Mouse (Mus musculus): ENCODE measurements around the gene Nfia.

The Nfia gene

DNA sequence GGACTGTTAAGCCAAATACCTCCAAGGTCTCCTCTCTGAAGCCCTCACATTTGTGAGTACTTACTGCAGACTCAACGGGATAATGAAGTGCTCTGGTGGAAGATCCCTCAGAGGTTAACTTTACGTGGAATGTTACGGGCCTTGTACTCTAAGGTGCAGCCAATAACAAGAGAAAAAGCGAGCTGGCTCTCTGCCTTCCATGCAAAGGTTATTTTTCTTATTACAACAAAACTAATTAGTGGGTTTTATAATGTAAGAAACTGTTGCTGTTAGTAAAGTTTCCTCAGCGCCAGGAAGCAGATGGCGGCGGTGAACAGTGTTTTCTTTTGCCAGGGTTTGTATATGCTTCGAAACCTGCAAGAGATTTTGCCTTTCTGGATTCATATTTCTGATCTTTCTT is 169.1 kb downstream of the Nfia start:
- no peak for DNase-seq (ENCODE audit: low read depth, low spot score)

GRCm38 (mm10) chr4:97944309-97944708 is 171.8 kb downstream of the Nfia start:
- DNase-seq (ENCODE audit: low read depth, low spot score), result no peak

- no peak for DNase-seq (ENCODE audit: low read depth, low spot score)
Observed at GRCm38 (mm10) chr4:97947484-97947883, 174.9 kb downstream of the Nfia start.

DNA sequence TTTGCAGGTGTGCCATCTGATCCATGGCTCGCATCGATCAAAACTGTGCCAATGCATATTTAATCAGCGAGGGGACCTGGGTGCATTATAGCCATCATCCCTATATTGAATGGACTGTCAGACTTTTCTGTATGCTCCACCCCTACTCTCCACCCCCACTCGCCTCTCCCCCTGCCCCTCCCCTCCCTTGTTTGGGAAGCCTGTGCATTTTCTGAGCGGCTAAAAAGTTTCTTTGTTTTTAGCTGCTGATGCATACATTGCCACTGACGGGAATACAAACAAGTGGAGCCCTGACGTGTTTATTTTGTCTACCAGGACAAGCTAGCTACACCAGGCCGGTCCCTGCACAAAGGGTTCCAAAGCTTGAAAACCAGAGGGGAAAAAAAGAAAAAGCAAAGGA is 175.7 kb downstream of the Nfia start:
- no peak for DNase-seq (ENCODE audit: low read depth, low spot score)

- no peak for DNase-seq (ENCODE audit: low read depth, low spot score)
Observed at GRCm38 (mm10) chr4:97950341-97951071, 178.0 kb downstream of the Nfia start.

DNA sequence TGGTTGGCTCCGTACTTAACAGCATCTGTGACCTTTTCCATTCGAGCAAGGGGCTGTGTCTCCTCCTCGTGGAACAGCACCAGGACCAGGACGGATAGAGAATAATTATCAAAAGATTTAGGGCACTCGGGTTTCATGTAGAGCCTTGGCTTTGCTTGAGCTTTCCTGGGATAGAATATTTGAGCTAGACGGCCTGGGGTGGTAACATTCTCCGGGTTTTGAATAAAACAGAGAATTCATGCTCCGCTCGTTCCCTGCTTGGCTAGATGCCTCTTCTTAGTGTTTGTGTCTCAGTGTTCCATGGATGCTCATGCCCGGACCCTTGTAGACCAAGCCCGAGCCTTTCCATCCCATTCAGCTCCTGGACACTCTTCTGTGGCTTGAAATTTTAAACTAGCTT is 181.4 kb downstream of the Nfia start:
- DNase-seq (ENCODE audit: low read depth, low spot score), result no peak

DNA sequence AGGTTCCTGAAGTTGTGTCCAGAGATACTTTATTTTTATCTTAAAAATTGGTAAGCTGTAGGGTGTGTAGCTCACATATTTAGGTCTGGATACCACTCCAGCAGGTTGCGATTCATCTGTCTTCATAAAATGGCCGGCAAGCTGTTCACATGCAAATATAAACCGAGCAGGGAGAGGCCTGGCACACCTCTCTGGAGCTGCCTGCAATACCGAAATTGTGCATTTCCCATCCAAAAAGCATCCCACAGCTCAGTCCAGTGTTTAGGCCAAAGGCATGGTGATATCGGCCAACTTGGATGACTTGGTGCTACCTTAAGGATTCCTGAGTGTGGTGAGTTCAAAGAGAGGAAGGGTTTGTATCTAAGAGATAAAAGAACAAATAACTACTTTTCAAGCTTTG is 185.6 kb downstream of the Nfia start:
- no peak for DNase-seq (ENCODE audit: low read depth, low spot score)

DNA sequence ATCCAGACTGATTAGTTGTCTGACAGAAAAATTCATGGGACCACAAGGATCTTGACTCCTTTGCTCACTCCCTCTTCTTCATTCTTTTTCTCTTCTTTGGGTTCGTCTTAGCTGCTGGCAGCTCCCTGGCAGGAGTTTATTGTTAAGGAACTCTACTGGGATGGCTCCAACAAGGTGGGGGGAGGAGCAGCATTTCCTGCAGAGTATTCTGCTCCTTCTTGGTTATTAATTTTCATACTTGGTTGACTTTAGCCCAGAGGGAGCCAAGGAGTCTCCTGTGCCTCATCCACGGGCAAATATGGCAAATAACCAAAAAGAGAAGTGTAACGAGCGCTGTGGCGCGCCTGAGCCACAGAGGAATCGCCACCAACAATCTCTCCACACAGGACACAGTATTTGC is 190.3 kb downstream of the Nfia start:
- no peak for DNase-seq (ENCODE audit: low read depth, low spot score)

- no peak for DNase-seq (ENCODE audit: low read depth, low spot score)
Observed at GRCm38 (mm10) chr4:97963951-97964350, 191.4 kb downstream of the Nfia start.

GRCm38 (mm10) chr4:97968786-97969348 is 196.3 kb downstream of the Nfia start:
- DNase-seq (ENCODE audit: low read depth, low spot score), result no peak

DNA sequence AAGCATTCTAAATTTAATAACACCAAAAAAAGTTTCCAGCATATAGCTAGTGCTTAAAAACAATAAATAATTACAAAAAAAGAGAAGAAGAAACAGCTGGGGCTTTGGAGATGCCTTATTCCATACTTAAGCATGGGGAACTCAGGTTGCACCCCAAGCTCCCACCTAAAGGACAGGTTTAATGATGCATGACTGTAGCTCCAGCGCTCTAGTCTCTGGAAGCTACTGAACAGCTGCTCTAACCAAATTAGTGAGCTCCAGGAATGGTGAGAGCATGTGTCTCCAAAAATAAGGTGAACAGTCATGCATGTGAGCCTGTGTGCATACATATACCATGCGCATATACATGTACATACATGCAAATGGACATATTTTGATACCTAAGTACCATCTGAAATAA is 200.5 kb downstream of the Nfia start:
- DNase-seq (ENCODE audit: low read depth, low spot score), result no peak

GRCm38 (mm10) chr4:97974037-97974436 is 201.5 kb downstream of the Nfia start:
- no peak for DNase-seq (ENCODE audit: low read depth, low spot score)

DNA sequence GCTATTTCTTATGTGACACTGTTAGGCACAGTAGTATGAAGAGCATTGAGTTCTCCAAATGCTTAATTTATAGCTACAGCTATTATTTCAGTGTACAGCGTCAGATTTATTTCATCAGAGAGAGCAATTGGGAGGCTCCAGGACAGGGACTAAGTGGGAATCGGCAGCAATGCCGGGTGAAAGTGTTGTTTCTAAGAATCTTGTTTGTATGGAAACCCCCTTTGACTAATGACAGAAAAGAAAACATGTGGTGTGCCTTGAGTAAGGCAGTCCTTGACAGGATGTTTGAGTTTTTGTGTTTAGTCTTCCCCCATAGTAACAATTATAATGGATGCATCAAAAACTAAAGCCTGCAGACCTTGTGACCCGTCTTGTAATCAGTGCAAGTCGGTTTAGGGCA is 204.4 kb downstream of the Nfia start:
- no peak for DNase-seq (ENCODE audit: low read depth, low spot score)

- DNase-seq (ENCODE audit: low read depth, low spot score), result no peak
Observed at GRCm38 (mm10) chr4:97984361-97984760, 211.8 kb downstream of the Nfia start.

GRCm38 (mm10) chr4:97986056-97986734 is 213.7 kb downstream of the Nfia start:
- DNase-seq (ENCODE audit: low read depth, low spot score), result no peak

DNA sequence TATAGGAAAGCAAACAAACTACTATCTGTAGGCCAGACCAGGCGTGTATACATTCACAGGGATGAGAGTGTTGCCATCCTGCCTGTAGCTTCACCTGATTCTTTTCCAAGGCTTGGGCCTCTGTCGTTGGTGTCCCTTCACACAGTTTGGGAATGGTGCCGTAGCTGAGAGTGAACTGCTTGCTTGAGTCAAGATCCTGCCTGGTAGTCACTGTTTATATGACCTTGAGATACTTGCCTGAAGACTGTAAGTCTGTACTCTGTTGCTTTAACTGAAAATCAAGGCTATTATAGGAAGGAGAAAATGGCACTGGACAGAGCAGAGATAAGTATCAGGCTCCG is 214.2 kb downstream of the Nfia start:
- DNase-seq (ENCODE audit: low read depth, low spot score), result no peak

DNA sequence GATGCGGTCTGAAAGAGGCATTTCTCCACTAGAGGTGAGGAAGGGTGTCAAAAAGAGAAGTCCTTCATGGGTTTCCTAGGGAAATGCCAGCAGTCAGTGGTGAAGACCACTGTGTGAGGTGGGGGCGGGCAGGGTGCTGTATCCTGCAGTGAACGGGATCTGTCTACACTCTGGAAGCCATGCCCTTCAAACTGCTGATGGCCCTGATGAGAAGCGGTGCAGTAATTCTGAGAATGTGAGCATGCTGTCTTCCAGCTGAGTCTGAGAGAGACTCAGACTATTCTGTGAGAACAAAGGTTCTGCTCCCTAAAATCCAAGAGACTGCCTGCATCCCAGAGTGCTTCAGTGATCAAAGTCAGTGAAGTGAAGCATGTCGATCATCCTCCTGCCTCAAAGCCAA is 216.2 kb downstream of the Nfia start:
- no peak for DNase-seq (ENCODE audit: low read depth, low spot score)

DNA sequence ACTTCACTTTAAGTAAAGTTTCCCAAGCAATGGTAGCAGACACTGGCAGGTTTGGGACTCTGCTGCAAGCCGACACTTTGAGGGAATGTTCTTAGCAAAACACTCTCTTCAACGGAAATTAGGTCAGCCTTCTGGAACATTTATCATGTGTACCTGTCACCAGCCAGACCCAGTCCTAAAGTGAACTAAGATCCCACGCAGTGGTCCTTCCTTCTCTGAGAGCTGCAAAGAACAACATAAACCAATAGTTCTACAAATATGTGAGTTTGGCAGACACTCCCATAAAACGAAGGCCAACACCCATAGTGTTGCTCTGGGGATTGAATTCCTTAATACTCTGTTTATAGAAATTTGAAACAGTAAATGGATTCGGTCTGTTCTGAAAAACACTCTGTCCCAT is 217.9 kb downstream of the Nfia start:
- DNase-seq (ENCODE audit: low read depth, low spot score), result peak; percentile 70

DNA sequence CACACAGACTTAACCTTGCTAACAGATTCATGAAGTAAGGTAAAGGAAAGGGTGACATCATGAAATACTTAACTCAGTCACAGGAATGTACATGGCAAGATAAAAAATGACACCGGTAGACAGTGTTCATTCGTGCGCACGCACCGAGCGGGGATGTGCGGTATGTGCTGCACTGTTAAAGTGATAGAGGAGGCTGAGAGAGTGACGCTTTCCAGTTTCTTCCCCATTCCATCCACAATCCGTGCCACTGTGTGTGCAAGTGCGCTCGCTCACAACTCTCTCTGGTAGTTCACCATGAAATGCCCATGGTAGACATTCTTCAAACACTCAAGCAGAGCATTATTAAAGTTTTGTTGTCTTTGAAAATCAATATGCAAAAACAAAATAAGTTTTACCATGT is 218.9 kb downstream of the Nfia start:
- DNase-seq (ENCODE audit: low read depth, low spot score), result no peak

GRCm38 (mm10) chr4:97991880-97992279 is 219.3 kb downstream of the Nfia start:
- no peak for DNase-seq (ENCODE audit: low read depth, low spot score)

DNA sequence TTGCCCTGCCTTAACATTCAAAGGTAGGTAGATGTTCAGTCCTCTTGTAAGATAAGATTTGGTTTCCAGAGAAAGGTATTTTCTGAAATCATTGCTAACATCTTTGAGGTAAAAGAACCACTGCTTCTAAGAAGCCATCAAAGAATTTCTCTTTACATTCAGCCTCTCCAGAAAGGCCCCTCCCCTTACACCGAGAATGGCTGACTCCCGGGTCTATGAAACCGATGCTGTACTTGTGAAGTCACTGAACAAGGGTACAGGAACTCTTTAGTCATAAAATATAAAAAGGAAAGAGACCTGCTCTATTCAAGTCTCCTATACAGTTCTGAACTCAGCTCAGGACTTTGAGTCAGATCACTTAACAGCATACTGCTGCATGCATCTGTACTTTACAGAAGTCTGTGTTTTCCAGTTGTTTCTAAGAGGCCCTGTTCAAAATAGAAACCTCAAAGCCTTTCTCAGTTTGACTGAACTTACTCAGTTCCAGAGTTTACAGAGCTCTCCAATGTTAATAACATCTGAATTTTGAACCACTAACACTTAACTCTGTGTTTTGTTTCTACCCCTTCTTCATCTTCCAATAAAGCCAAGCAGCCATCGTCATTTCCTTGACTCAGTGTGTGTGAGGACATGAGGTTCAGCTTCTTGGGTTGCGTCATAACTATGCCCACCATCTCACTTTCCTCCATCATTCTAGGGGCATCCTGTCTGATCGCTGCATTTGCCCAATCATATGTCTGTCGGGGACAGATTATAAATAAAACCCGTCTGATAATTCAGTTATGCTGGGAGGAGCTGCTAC is 223.6 kb downstream of the Nfia start:
- no peak for DNase-seq (ENCODE audit: low read depth, low spot score)

- DNase-seq (ENCODE audit: low read depth, low spot score), result no peak
Observed at GRCm38 (mm10) chr4:97997151-97997817, 224.8 kb downstream of the Nfia start.

Data from mesoderm, embryonic 11.5 days (tissue).